Mouse (Mus musculus) forebrain, embryonic 10.5 days (tissue): ENCODE measurements around the gene Bicc1. TPM values are rescaled to one million over a fixed set of nuclear protein-coding genes. Genes with fewer than 3 reads are reported as not detected.
A peak's percentile ranks its signal among the peaks of the same experiment; 100 is the strongest.
"Not testable (repeated sequence)": the region's sequence is repeated elsewhere in the genome, so short reads cannot be mapped to it uniquely, and the experiment has no call there.

Source experiments
- DNase-seq: peaks from one replicate; pipeline ENCODE4 v3.0.0-alpha.2; 2017; ENCODE audit warnings: low spot score; ENCODE audit errors: extremely low spot score
- H3K27ac ChIP-seq: fragments of 300-500 bp; sonication (generic); 2 replicates; pipeline ENCODE4 v1.5.1; 2016; ENCODE audit warnings: mild to moderate bottlenecking
- H3K27me3 ChIP-seq: fragments of 300-500 bp; sonication (generic); 2 replicates; pipeline ENCODE4 v1.6.1; 2016; ENCODE audit warnings: mild to moderate bottlenecking; ENCODE audit not compliant: poor library complexity, severe bottlenecking
- H3K36me3 ChIP-seq: fragments of 300-500 bp; sonication (generic); replicated peaks from 2 replicates; pipeline ENCODE4 v1.6.1; 2016; ENCODE audit warnings: mild to moderate bottlenecking, moderate library complexity
- H3K4me1 ChIP-seq: fragments of 300-500 bp; sonication (generic); 2 replicates; pipeline ENCODE4 v1.6.1; 2016
- H3K4me3 ChIP-seq: fragments of 300-500 bp; sonication (generic); 2 replicates; pipeline ENCODE4 v1.5.1; 2016; ENCODE audit warnings: mild to moderate bottlenecking, moderate library complexity
- H3K9me3 ChIP-seq: fragments of 300-500 bp; sonication (generic); 2 replicates; pipeline ENCODE4 v1.6.1; 2016; ENCODE audit warnings: mild to moderate bottlenecking, moderate library complexity
- WGBS: fragments of 180-500 bp; shearing (Covaris S2); methylation state at CpG from one replicate; pipeline ENCODE4 v1.1.7; 2016; 5-methylcytosine and 5-hydroxymethylcytosine counted together
- polyA plus RNA-seq: library from polyadenylated mRNA; unstranded; fragments of >200 nt; fragmentation: Nextera tagmentation; extraction: Ambion mirVana; gene quantifications from 2 replicates; pipeline ENCODE4 v1.2.1, GENCODE M21; 2016

The Bicc1 gene
- polyA plus RNA-seq, 1 experiment from 2014 or later = 2.7 TPM

- WGBS = 93% methylated on average over 8 of the region's 8 CpGs
- Histone ChIP-seq H3K36me3 (no peaks in the 10 kb centered on the region), H3K4me3 (no peak overlapping the region), H3K9me3 (no peaks in the 10 kb centered on the region), H3K27ac (no peak overlapping the region), H3K4me1 (no peaks in the 10 kb centered on the region), H3K27me3 (no peaks in the 10 kb centered on the region)
- DNase-seq = no peak
Observed at GRCm38 (mm10) chr10:70961641-70962040, 197.9 kb downstream of the Bicc1 start.

- not testable (repeated sequence) for H3K4me3 ChIP-seq, H3K9me3 ChIP-seq, H3K27me3 ChIP-seq, DNase-seq, H3K36me3 ChIP-seq, H3K4me1 ChIP-seq, H3K27ac ChIP-seq
- 94% methylated on average over 6 of the region's 6 CpGs for WGBS
Observed at GRCm38 (mm10) chr10:70960396-70960795, 199.1 kb downstream of the Bicc1 start.

- no peaks in the 10 kb centered on the region for H3K36me3 ChIP-seq
- H3K27me3 ChIP-seq = no peaks in the 10 kb centered on the region
- no peak for DNase-seq
- no peaks in the 10 kb centered on the region for H3K9me3 ChIP-seq
- H3K4me3 ChIP-seq = no peak overlapping the region
- peaks cover 16% of the 10 kb centered on the region for H3K4me1 ChIP-seq
- WGBS = 79% methylated on average over 5 of the region's 5 CpGs
- no peak overlapping the region for H3K27ac ChIP-seq
Observed at GRCm38 (mm10) chr10:70952770-70953147, 206.7 kb downstream of the Bicc1 start.

GRCm38 (mm10) chr10:70952056-70952769 is 207.3 kb downstream of the Bicc1 start:
- WGBS = 85% methylated on average over 11 of the region's 11 CpGs
- DNase-seq = no peak
- Histone ChIP-seq H3K9me3 (no peaks in the 10 kb centered on the region), H3K4me1 (peaks cover 16% of the 10 kb centered on the region), H3K27ac (no peak overlapping the region; the same call in 1 of the 2 replicates), H3K36me3 (no peaks in the 10 kb centered on the region), H3K4me3 (no peak overlapping the region), H3K27me3 (no peaks in the 10 kb centered on the region)

- Histone ChIP-seq H3K4me3 (peak overlapping the region; percentile 29; the same call in 1 of the 2 replicates), H3K36me3 (no peaks in the 10 kb centered on the region), H3K9me3 (no peaks in the 10 kb centered on the region), H3K27ac (no peak overlapping the region), H3K4me1 (peaks cover 16% of the 10 kb centered on the region), H3K27me3 (no peaks in the 10 kb centered on the region)
- WGBS = 58% methylated on average over 3 of the region's 3 CpGs
- no peak for DNase-seq
Observed at GRCm38 (mm10) chr10:70950105-70950424, 209.4 kb downstream of the Bicc1 start.

- Histone ChIP-seq H3K4me3 (peak overlapping the region; percentile 29), H3K36me3 (no peaks in the 10 kb centered on the region), H3K4me1 (peaks cover 16% of the 10 kb centered on the region), H3K9me3 (no peaks in the 10 kb centered on the region), H3K27ac (peak overlapping the region; percentile 16; the same call in 1 of the 2 replicates), H3K27me3 (no peaks in the 10 kb centered on the region)
- DNase-seq = peak; percentile 27
- 33% methylated on average over 23 of the region's 23 CpGs for WGBS
Observed at GRCm38 (mm10) chr10:70949254-70950104, 210.0 kb downstream of the Bicc1 start.

- H3K9me3 ChIP-seq = no peaks in the 10 kb centered on the region
- no peak overlapping the region for H3K4me3 ChIP-seq
- 90% methylated on average over 10 of the region's 10 CpGs for WGBS
- H3K27me3 ChIP-seq = no peaks in the 10 kb centered on the region
- no peak overlapping the region for H3K27ac ChIP-seq
- peaks cover 16% of the 10 kb centered on the region for H3K4me1 ChIP-seq
- H3K36me3 ChIP-seq = no peaks in the 10 kb centered on the region
- no peak for DNase-seq
Observed at GRCm38 (mm10) chr10:70948276-70948675, 211.2 kb downstream of the Bicc1 start.

GRCm38 (mm10) chr10:70946121-70946520 is 213.4 kb downstream of the Bicc1 start:
- peaks cover 12% of the 10 kb centered on the region for H3K4me1 ChIP-seq
- WGBS = 89% methylated on average over 13 of the region's 13 CpGs

GRCm38 (mm10) chr10:70945076-70945475 is 214.4 kb downstream of the Bicc1 start:
- no peak for DNase-seq
- no peaks in the 10 kb centered on the region for H3K36me3 ChIP-seq
- no peak overlapping the region for H3K27ac ChIP-seq
- H3K27me3 ChIP-seq = no peaks in the 10 kb centered on the region
- no peaks in the 10 kb centered on the region for H3K9me3 ChIP-seq
- no peak overlapping the region for H3K4me3 ChIP-seq
- 88% methylated on average over 12 of the region's 12 CpGs for WGBS
- H3K4me1 ChIP-seq = peaks cover 10% of the 10 kb centered on the region

More at GRCm38 (mm10) chr10:70946121-70946520, 213.4 kb downstream of the Bicc1 start:
- not testable (repeated sequence) for H3K4me3 ChIP-seq, DNase-seq, H3K27ac ChIP-seq, H3K36me3 ChIP-seq, H3K27me3 ChIP-seq, H3K9me3 ChIP-seq

- H3K36me3 ChIP-seq = 0 out of 2 replicates have a peak, but pooled peaks cover 4% of the 10 kb centered on the region
- no peaks in the 10 kb centered on the region for H3K4me1 ChIP-seq
- H3K4me3 ChIP-seq = no peak overlapping the region
- H3K27me3 ChIP-seq = no peaks in the 10 kb centered on the region
- DNase-seq = no peak
- no peak overlapping the region for H3K27ac ChIP-seq
- H3K9me3 ChIP-seq = no peaks in the 10 kb centered on the region
- WGBS = 89% methylated on average over 6 of the region's 6 CpGs
Observed at GRCm38 (mm10) chr10:70941623-70942022, 217.9 kb downstream of the Bicc1 start.

- Histone ChIP-seq H3K9me3 (peaks cover 5% of the 10 kb centered on the region; the same call in 1 of the 2 replicates), H3K4me3 (no peak overlapping the region), H3K27me3 (no peaks in the 10 kb centered on the region), H3K36me3 (peaks cover 14% of the 10 kb centered on the region; the same call in 1 of the 2 replicates), H3K27ac (no peak overlapping the region), H3K4me1 (no peaks in the 10 kb centered on the region)
- DNase-seq = no peak
- 85% methylated on average over 12 of the region's 12 CpGs for WGBS
Observed at GRCm38 (mm10) chr10:70939751-70940150, 219.7 kb downstream of the Bicc1 start.

- Histone ChIP-seq H3K27ac (no peak overlapping the region), H3K4me3 (no peak overlapping the region), H3K4me1 (no peaks in the 10 kb centered on the region), H3K27me3 (no peaks in the 10 kb centered on the region), H3K9me3 (peaks cover 7% of the 10 kb centered on the region; the same call in 1 of the 2 replicates), H3K36me3 (peaks cover 14% of the 10 kb centered on the region; the same call in 1 of the 2 replicates)
- 91% methylated on average over 6 of the region's 6 CpGs for WGBS
- no peak for DNase-seq
Observed at GRCm38 (mm10) chr10:70937450-70937849, 222.1 kb downstream of the Bicc1 start.

- 91% methylated on average over 3 of the region's 3 CpGs for WGBS
- Histone ChIP-seq H3K27ac (no peak overlapping the region), H3K36me3 (peaks cover 14% of the 10 kb centered on the region; the same call in 1 of the 2 replicates), H3K4me3 (no peak overlapping the region), H3K27me3 (no peaks in the 10 kb centered on the region), H3K4me1 (no peaks in the 10 kb centered on the region), H3K9me3 (peaks cover 9% of the 10 kb centered on the region; the same call in 1 of the 2 replicates)
- no peak for DNase-seq
Observed at GRCm38 (mm10) chr10:70936008-70936407, 223.5 kb downstream of the Bicc1 start.
